Mouse (Mus musculus): Measurements from ENCODE around the gene Resp18. TPM values are rescaled to one million over a fixed set of nuclear protein-coding genes. Genes with fewer than 3 reads are reported as not detected.
A peak's percentile ranks its signal among the peaks of the same experiment; 100 is the strongest.

Resp18 gene
- polyA plus RNA-seq, 1 experiment from 2014 or later = 131 TPM

GRCm38 (mm10) chr1:75293331-75293701, 15.1 kb upstream of the Resp18 start:
- Histone ChIP-seq H3K36me3 (no peaks in the 10 kb centered on the region), H3K9me3 (no peaks in the 10 kb centered on the region), H3K27ac (replicated peaks) (no peak overlapping the region), H3K4me2 (no peak overlapping the region), H3K4me1 (replicated peaks) (peaks cover 28% of the 10 kb centered on the region), H3K9ac (no peak overlapping the region), H3K27me3 (no peaks in the 10 kb centered on the region), H3K4me3 (no peak overlapping the region)
- WGBS = 83% methylated on average over 5 of the region's 5 CpGs
- ATAC-seq (ENCODE audit: low read depth) = no peak

GRCm38 (mm10) chr1:75292476-75293330, 14.5 kb upstream of the Resp18 start:
- Histone ChIP-seq H3K4me2 (no peak overlapping the region), H3K9me3 (no peaks in the 10 kb centered on the region), H3K27me3 (no peaks in the 10 kb centered on the region), H3K4me1 (replicated peaks) (peaks cover 34% of the 10 kb centered on the region), H3K9ac (no peak overlapping the region), H3K36me3 (no peaks in the 10 kb centered on the region), H3K27ac (replicated peaks) (no peak overlapping the region), H3K4me3 (no peak overlapping the region)
- 62% methylated on average over 12 of the region's 12 CpGs for WGBS
- ATAC-seq (ENCODE audit: low read depth) = no peak

- H3K4me3 ChIP-seq = no peak overlapping the region
- 83% methylated on average over 8 of the region's 8 CpGs for WGBS
- H3K9me3 ChIP-seq = no peaks in the 10 kb centered on the region
- no peaks in the 10 kb centered on the region for H3K36me3 ChIP-seq
- no peaks in the 10 kb centered on the region for H3K27me3 ChIP-seq
- H3K4me2 ChIP-seq = no peak overlapping the region
- H3K9ac ChIP-seq = no peak overlapping the region
- H3K27ac ChIP-seq (replicated peaks) = no peak overlapping the region
- H3K4me1 ChIP-seq (replicated peaks) = peaks cover 34% of the 10 kb centered on the region
- ATAC-seq (ENCODE audit: low read depth) = no peak
Measured at GRCm38 (mm10) chr1:75291321-75291720, 13.1 kb upstream of the Resp18 start.

GRCm38 (mm10) chr1:75290582-75290981, 12.4 kb upstream of the Resp18 start:
- H3K9ac ChIP-seq = no peak overlapping the region; the same call in 1 of the 2 replicates
- H3K4me1 ChIP-seq (replicated peaks) = peaks cover 34% of the 10 kb centered on the region
- H3K36me3 ChIP-seq = no peaks in the 10 kb centered on the region
- peak; percentile 25; the same call in 1 of the 2 replicates for ATAC-seq (ENCODE audit: low read depth)
- peak overlapping the region; percentile 94 for H3K27ac ChIP-seq (replicated peaks)
- H3K4me3 ChIP-seq = no peak overlapping the region
- H3K27me3 ChIP-seq = no peaks in the 10 kb centered on the region
- no peak overlapping the region for H3K4me2 ChIP-seq
- no peaks in the 10 kb centered on the region for H3K9me3 ChIP-seq

- Histone ChIP-seq H3K36me3 (no peaks in the 10 kb centered on the region), H3K4me1 (replicated peaks) (peaks cover 34% of the 10 kb centered on the region), H3K9ac (peak overlapping the region; percentile 36), H3K4me3 (no peak overlapping the region), H3K27me3 (no peaks in the 10 kb centered on the region), H3K27ac (replicated peaks) (peak overlapping the region; percentile 94), H3K9me3 (no peaks in the 10 kb centered on the region), H3K4me2 (peak overlapping the region; percentile 28)
- peak; percentile 57; the same call in 1 of the 2 replicates for ATAC-seq (ENCODE audit: low read depth)
- 24% methylated on average over 8 of the region's 8 CpGs for WGBS
Measured at GRCm38 (mm10) chr1:75289888-75290431, 11.7 kb upstream of the Resp18 start.

- Histone ChIP-seq H3K36me3 (no peaks in the 10 kb centered on the region), H3K27me3 (no peaks in the 10 kb centered on the region), H3K4me1 (replicated peaks) (peaks cover 34% of the 10 kb centered on the region), H3K4me2 (peak overlapping the region; percentile 28), H3K9me3 (no peaks in the 10 kb centered on the region), H3K9ac (peak overlapping the region; percentile 36; the same call in 1 of the 2 replicates), H3K4me3 (no peak overlapping the region), H3K27ac (replicated peaks) (peak overlapping the region; percentile 94)
- ATAC-seq (ENCODE audit: low read depth) = peak; percentile 91
- 3% methylated on average over 7 of the region's 7 CpGs for WGBS
Measured at GRCm38 (mm10) chr1:75289376-75289775, 11.2 kb upstream of the Resp18 start.

GRCm38 (mm10) chr1:75284911-75285310, 6.7 kb upstream of the Resp18 start:
- WGBS = 87% methylated on average over 7 of the region's 7 CpGs
- H3K27me3 ChIP-seq = no peaks in the 10 kb centered on the region
- H3K9ac ChIP-seq = no peak overlapping the region
- H3K36me3 ChIP-seq = no peaks in the 10 kb centered on the region
- no peak overlapping the region for H3K4me3 ChIP-seq
- H3K4me2 ChIP-seq = no peak overlapping the region
- peaks cover 22% of the 10 kb centered on the region for H3K4me1 ChIP-seq (replicated peaks)
- no peak overlapping the region for H3K27ac ChIP-seq (replicated peaks)
- no peaks in the 10 kb centered on the region for H3K9me3 ChIP-seq
- no peak for ATAC-seq (ENCODE audit: low read depth)

GRCm38 (mm10) chr1:75283017-75283416, 4.8 kb upstream of the Resp18 start:
- H3K4me1 ChIP-seq (replicated peaks) = peaks cover 7% of the 10 kb centered on the region
- H3K9me3 ChIP-seq = no peaks in the 10 kb centered on the region
- WGBS = 64% methylated on average over 5 of the region's 5 CpGs
- H3K4me2 ChIP-seq = no peak overlapping the region
- ATAC-seq (ENCODE audit: low read depth) = no peak
- H3K27ac ChIP-seq (replicated peaks) = no peak overlapping the region
- peaks cover 11% of the 10 kb centered on the region for H3K27me3 ChIP-seq
- H3K9ac ChIP-seq = no peak overlapping the region
- no peaks in the 10 kb centered on the region for H3K36me3 ChIP-seq
- no peak overlapping the region for H3K4me3 ChIP-seq

- H3K36me3 ChIP-seq = no peaks in the 10 kb centered on the region
- peaks cover 49% of the 10 kb centered on the region for H3K27me3 ChIP-seq
- H3K4me1 ChIP-seq (replicated peaks) = peaks cover 16% of the 10 kb centered on the region
- WGBS = 5% methylated on average over 23 of the region's 23 CpGs
- no peaks in the 10 kb centered on the region for H3K9me3 ChIP-seq
- peak overlapping the region; percentile 52 for H3K4me2 ChIP-seq
- H3K9ac ChIP-seq = peak overlapping the region; percentile 70
- peak overlapping the region; percentile 41 for H3K4me3 ChIP-seq
- H3K27ac ChIP-seq (replicated peaks) = peak overlapping the region; percentile 46
- peak; percentile 76 for ATAC-seq (ENCODE audit: low read depth)
Measured at GRCm38 (mm10) chr1:75277195-75278188, 723 bp downstream of the Resp18 start.

GRCm38 (mm10) chr1:75264091-75264880, 13.9 kb downstream of the Resp18 start, which contains the start of gene Ptprn:
Gene Ptprn (minus strand): TSS chr1:75264502.
- WGBS = 11% methylated on average over 32 of the region's 32 CpGs
- 0 out of 2 replicates have a peak within 1 kb of the TSS, but pooled peaks have one; percentile 9 for H3K27ac ChIP-seq (replicated peaks)
- H3K4me1 ChIP-seq (replicated peaks) = peaks cover 20% of the 10 kb centered on the region
- H3K9ac ChIP-seq = peak within 1 kb of the TSS; percentile 76
- peak within 1 kb of the TSS; percentile 54 for H3K4me3 ChIP-seq
- no peaks in the 10 kb centered on the region for H3K9me3 ChIP-seq
- peaks cover 87% of the 10 kb centered on the region for H3K27me3 ChIP-seq
- no peaks in the 10 kb centered on the region for H3K36me3 ChIP-seq
- peak within 1 kb of the TSS; percentile 68 for H3K4me2 ChIP-seq
- ATAC-seq (ENCODE audit: low read depth) = peak; percentile 88
